Comparison of ENCODE assay signal across 8 mouse cellular contexts in the genomic region with DNA sequence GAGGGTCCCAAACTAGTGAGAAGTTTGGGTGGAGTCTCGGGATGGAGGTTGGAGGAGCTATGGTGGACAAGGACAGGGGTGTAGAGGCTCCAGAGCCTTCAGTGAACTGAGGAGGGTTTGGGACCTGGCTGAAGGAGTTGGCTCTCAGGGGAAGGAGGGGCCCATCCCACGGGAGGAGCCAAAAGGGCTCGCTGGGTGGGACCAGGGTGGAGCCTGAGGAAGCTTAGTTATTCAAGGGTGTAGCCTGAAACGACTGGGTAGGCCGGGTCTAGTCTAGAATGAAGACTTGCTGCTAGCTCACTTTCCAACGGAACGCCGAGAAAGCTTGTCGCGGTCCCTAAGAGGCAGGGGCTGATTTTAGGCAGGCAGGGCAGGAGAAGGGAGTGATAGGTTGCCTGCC. TPM values are rescaled to one million over a fixed set of nuclear protein-coding genes. Genes with fewer than 3 reads are reported as not detected.
DNase-seq lines count a peak whose midpoint lies in the region; ATAC-seq lines count a peak whose summit lies in the region.

No protein-coding gene starts in this region.

- H3K36me3 ChIP-seq in embryonic facial prominence, embryonic 11.5 days (replicated peaks; ENCODE audit: control insufficient read depth, insufficient read depth, low read depth, low read length), result no peaks in the 10 kb centered on the region
- no peaks in the 10 kb centered on the region for H3K36me3 ChIP-seq in heart, embryonic 10.5 days
- H3K36me3 ChIP-seq in kidney, embryonic 14.5 days (ENCODE audit: control insufficient read depth, insufficient read depth, low read length), result no peaks in the 10 kb centered on the region

- peak overlapping the region; percentile 60 for H3K9ac ChIP-seq in embryonic facial prominence, embryonic 11.5 days (replicated peaks; ENCODE audit: low read length)
- H3K9ac ChIP-seq in kidney, embryonic 14.5 days (ENCODE audit: low read depth, low read length), result peak overlapping the region; percentile 68

- DNase-seq in right cerebral cortex, postnatal 10 days (ENCODE audit: low spot score in 2 of 2), result peak; percentile 28 to 32
- no peak for DNase-seq in right cerebral cortex, adult 2 months (ENCODE audit: low spot score in 2 of 2)
- peak; percentile 66 for DNase-seq in embryonic facial prominence, embryonic 11.5 days (ENCODE audit: low spot score)
- DNase-seq in heart, embryonic 10.5 days (ENCODE audit: low spot score), result peak; percentile 87
- DNase-seq in lung, postnatal 14 days, result peak; percentile 81
- DNase-seq in spleen, postnatal 4 days (ENCODE audit: low spot score in 2 of 2), result peak; percentile 50 to 69
- DNase-seq in right cerebral cortex, postnatal 36 days (ENCODE audit: low spot score in 2 of 2), result no peak

- H3K4me1 ChIP-seq in embryonic facial prominence, embryonic 11.5 days (ENCODE audit: control insufficient read depth, insufficient read depth, low read length), result peaks cover 6% of the 10 kb centered on the region; the same call in 1 of the 2 replicates
- peaks cover 18% of the 10 kb centered on the region for H3K4me1 ChIP-seq in heart, embryonic 10.5 days
- peaks cover 8% of the 10 kb centered on the region for H3K4me1 ChIP-seq in kidney, embryonic 14.5 days (ENCODE audit: control insufficient read depth, insufficient read depth, low read length)

- peak overlapping the region; percentile 79 for H3K4me2 ChIP-seq in embryonic facial prominence, embryonic 11.5 days (ENCODE audit: low read depth, low read length)
- H3K4me2 ChIP-seq in kidney, embryonic 14.5 days (replicated peaks; ENCODE audit: low read depth, low read length), result peak overlapping the region; percentile 98

- H3K4me3 ChIP-seq in embryonic facial prominence, embryonic 11.5 days (ENCODE audit: low read depth, low read length), result peak overlapping the region; percentile 44
- H3K4me3 ChIP-seq in heart, embryonic 10.5 days, result peak overlapping the region; percentile 56
- peak overlapping the region; percentile 52 for H3K4me3 ChIP-seq in kidney, embryonic 14.5 days (ENCODE audit: low read length)

- H3K9me3 ChIP-seq in embryonic facial prominence, embryonic 11.5 days (replicated peaks; ENCODE audit: control insufficient read depth, low read length), result no peaks in the 10 kb centered on the region
- no peaks in the 10 kb centered on the region for H3K9me3 ChIP-seq in heart, embryonic 10.5 days
- H3K9me3 ChIP-seq in kidney, embryonic 14.5 days (ENCODE audit: control insufficient read depth, low read length), result no peaks in the 10 kb centered on the region

- WGBS in embryonic facial prominence, embryonic 11.5 days, result 2% methylated on average over 10 of the region's 10 CpGs
- 1% methylated on average over 10 of the region's 10 CpGs for WGBS in heart, embryonic 10.5 days
- 0% methylated on average over 10 of the region's 10 CpGs for WGBS in kidney, embryonic 14.5 days

- H3K27ac ChIP-seq in embryonic facial prominence, embryonic 11.5 days (replicated peaks; ENCODE audit: low read depth, low read length), result no peak overlapping the region
- peak overlapping the region; percentile 74; the same call in 1 of the 2 replicates for H3K27ac ChIP-seq in heart, embryonic 10.5 days
- peak overlapping the region; percentile 56; the same call in 1 of the 2 replicates for H3K27ac ChIP-seq in kidney, embryonic 14.5 days (ENCODE audit: low read depth, low read length)

- 0 out of 2 replicates have a peak, but pooled peaks have one; percentile 20 for ATAC-seq in embryonic facial prominence, embryonic 11.5 days (replicated peaks; ENCODE audit: insufficient number of reproducible peaks, low FRiP score, low TSS enrichment, low read depth)
- peak; percentile 86 for ATAC-seq in kidney, embryonic 14.5 days (ENCODE audit: low FRiP score, low TSS enrichment)

- peaks cover 15% of the 10 kb centered on the region for H3K27me3 ChIP-seq in embryonic facial prominence, embryonic 11.5 days (ENCODE audit: control insufficient read depth, insufficient read depth, low read length)
- H3K27me3 ChIP-seq in heart, embryonic 10.5 days (ENCODE audit: insufficient read depth, poor library complexity, severe bottlenecking), result peaks cover 48% of the 10 kb centered on the region
- peaks cover 18% of the 10 kb centered on the region for H3K27me3 ChIP-seq in kidney, embryonic 14.5 days (ENCODE audit: control insufficient read depth, insufficient read depth, low read length)

RNA-seq across cellular contexts. Expression of gene Tsks, which starts 9.0 kb away (rescaled TPM):
- 0.21 TPM in 1 of 2 replicates, not detected in the other for polyA plus RNA-seq in embryonic facial prominence, embryonic 11.5 days (2014; fragmentation: Nextera tagmentation; extraction: Ambion mirVana)
- 0.25 TPM in 1 of 2 replicates, not detected in the other for polyA plus RNA-seq in heart, embryonic 10.5 days (2016; fragmentation: Nextera tagmentation; extraction: Ambion mirVana)
- 0.37 TPM in 1 of 2 replicates, not detected in the other for polyA plus RNA-seq in kidney, embryonic 14.5 days (2014; fragmentation: Nextera tagmentation; extraction: Ambion mirVana)

RNA-seq across cellular contexts. Expression of gene Ap2a1, which starts 22.7 kb away (rescaled TPM):
- polyA plus RNA-seq in embryonic facial prominence, embryonic 11.5 days (2014; fragmentation: Nextera tagmentation; extraction: Ambion mirVana), result 70.1 and 70.3 TPM in 2 replicates
- 73.9 and 82.1 TPM in 2 replicates for polyA plus RNA-seq in heart, embryonic 10.5 days (2016; fragmentation: Nextera tagmentation; extraction: Ambion mirVana)
- 80.5 and 88.5 TPM in 2 replicates for polyA plus RNA-seq in kidney, embryonic 14.5 days (2014; fragmentation: Nextera tagmentation; extraction: Ambion mirVana)

RNA-seq across cellular contexts. Expression of gene Cpt1c, which starts 22.7 kb away (rescaled TPM):
- polyA plus RNA-seq in embryonic facial prominence, embryonic 11.5 days (2014; fragmentation: Nextera tagmentation; extraction: Ambion mirVana), result 14.3 and 17.1 TPM in 2 replicates
- 11.7 and 19.1 TPM in 2 replicates for polyA plus RNA-seq in heart, embryonic 10.5 days (2016; fragmentation: Nextera tagmentation; extraction: Ambion mirVana)
- 13.7 and 19.2 TPM in 2 replicates for polyA plus RNA-seq in kidney, embryonic 14.5 days (2014; fragmentation: Nextera tagmentation; extraction: Ambion mirVana)

RNA-seq across cellular contexts. Expression of gene Prmt1, which starts 34.4 kb away (rescaled TPM):
- polyA plus RNA-seq in embryonic facial prominence, embryonic 11.5 days (2014; fragmentation: Nextera tagmentation; extraction: Ambion mirVana), result 289 and 293 TPM in 2 replicates
- 563 and 740 TPM in 2 replicates for polyA plus RNA-seq in heart, embryonic 10.5 days (2016; fragmentation: Nextera tagmentation; extraction: Ambion mirVana)
- 258 and 308 TPM in 2 replicates for polyA plus RNA-seq in kidney, embryonic 14.5 days (2014; fragmentation: Nextera tagmentation; extraction: Ambion mirVana)

RNA-seq across cellular contexts. Expression of gene Irf3, which starts 45.5 kb away (rescaled TPM):
- polyA plus RNA-seq in embryonic facial prominence, embryonic 11.5 days (2014; fragmentation: Nextera tagmentation; extraction: Ambion mirVana), result 62.4 and 71.9 TPM in 2 replicates
- polyA plus RNA-seq in heart, embryonic 10.5 days (2016; fragmentation: Nextera tagmentation; extraction: Ambion mirVana), result 61.8 and 71.1 TPM in 2 replicates
- polyA plus RNA-seq in kidney, embryonic 14.5 days (2014; fragmentation: Nextera tagmentation; extraction: Ambion mirVana), result 66.2 and 81.6 TPM in 2 replicates

Comparison
In these comparisons a context has a peak if more than half of its experiments do, and no peak if none do; other contexts are left out.
1. DNase-seq: peak in right cerebral cortex, postnatal 10 days (2 of 2), embryonic facial prominence, embryonic 11.5 days (single experiment), heart, embryonic 10.5 days (single experiment), lung, postnatal 14 days (single experiment) and spleen, postnatal 4 days (2 of 2); none in right cerebral cortex, adult 2 months (0 of 2) and right cerebral cortex, postnatal 36 days (0 of 2).
2. Peak in every context shown above with its lines, with median percentiles within 50 percentile points of each other: H3K4me3 ChIP-seq.